Mouse (Mus musculus): ENCODE measurements around the gene Pdzrn4. TPM values are rescaled to one million over a fixed set of nuclear protein-coding genes. Genes with fewer than 3 reads are reported as not detected.
"Not testable (repeated sequence)": the region's sequence is repeated elsewhere in the genome, so short reads cannot be mapped to it uniquely, and the experiment has no call there.

Pdzrn4 gene
- 21.2 and 25.2 TPM in 2 replicates for polyA plus RNA-seq (2014; fragmentation: Nextera tagmentation; extraction: Ambion mirVana)

- peaks cover 29% of the 10 kb centered on the region for H3K27me3 ChIP-seq (ENCODE audit: control insufficient read depth, insufficient read depth, low read length)
- H3K4me1 ChIP-seq (ENCODE audit: control insufficient read depth, insufficient read depth, low read length) = peaks cover 9% of the 10 kb centered on the region
- under 1% methylated on average over 65 of the region's 65 CpGs for WGBS
- H3K36me3 ChIP-seq (ENCODE audit: control insufficient read depth, insufficient read depth, low read length) = no peaks in the 10 kb centered on the region
- DNase-seq = peak; percentile 77
- ATAC-seq (ENCODE audit: low FRiP score, low TSS enrichment) = peak; percentile 63
- peak within 1 kb of the TSS; percentile 61 for H3K9ac ChIP-seq (replicated peaks; ENCODE audit: low read length)
- peak within 1 kb of the TSS; percentile 58 for H3K4me3 ChIP-seq (replicated peaks; ENCODE audit: low read depth, low read length)
- H3K9me3 ChIP-seq (ENCODE audit: control insufficient read depth, low read length) = no peaks in the 10 kb centered on the region
- peak within 1 kb of the TSS; percentile 98 for H3K4me2 ChIP-seq (ENCODE audit: low read length)
- no peak within 1 kb of the TSS for H3K27ac ChIP-seq (replicated peaks; ENCODE audit: low read depth, low read length)
Measured at GRCm38 (mm10) chr15:92396770-92397608, at the start of gene Pdzrn4. Gene Pdzrn4, plus strand, starts transcription at chr15:92396881.

- WGBS = 33% methylated on average over 4 of the region's 4 CpGs
- peaks cover 8% of the 10 kb centered on the region; the same call in 1 of the 2 replicates for H3K4me1 ChIP-seq (ENCODE audit: control insufficient read depth, insufficient read depth, low read length)
- H3K27ac ChIP-seq (replicated peaks; ENCODE audit: low read depth, low read length) = no peak overlapping the region
- H3K9me3 ChIP-seq (ENCODE audit: control insufficient read depth, low read length) = no peaks in the 10 kb centered on the region
- no peak overlapping the region for H3K9ac ChIP-seq (replicated peaks; ENCODE audit: low read length)
- no peak for ATAC-seq (ENCODE audit: low FRiP score, low TSS enrichment)
- DNase-seq = peak; percentile 9
- H3K36me3 ChIP-seq (ENCODE audit: control insufficient read depth, insufficient read depth, low read length) = no peaks in the 10 kb centered on the region
- no peak overlapping the region for H3K4me3 ChIP-seq (replicated peaks; ENCODE audit: low read depth, low read length)
- H3K4me2 ChIP-seq (ENCODE audit: low read length) = no peak overlapping the region
- no peaks in the 10 kb centered on the region; the same call in 1 of the 2 replicates for H3K27me3 ChIP-seq (ENCODE audit: control insufficient read depth, insufficient read depth, low read length)
Measured at GRCm38 (mm10) chr15:92347426-92347825, 49.3 kb upstream of the Pdzrn4 start.

GRCm38 (mm10) chr15:92347902-92348301 lies 48.8 kb upstream of the Pdzrn4 start:
- Histone ChIP-seq H3K27me3 (ENCODE audit: control insufficient read depth, insufficient read depth, low read length) (no peaks in the 10 kb centered on the region; the same call in 1 of the 2 replicates), H3K9me3 (ENCODE audit: control insufficient read depth, low read length) (no peaks in the 10 kb centered on the region), H3K4me2 (ENCODE audit: low read length) (no peak overlapping the region), H3K36me3 (ENCODE audit: control insufficient read depth, insufficient read depth, low read length) (no peaks in the 10 kb centered on the region), H3K4me1 (ENCODE audit: control insufficient read depth, insufficient read depth, low read length) (peaks cover 8% of the 10 kb centered on the region; the same call in 1 of the 2 replicates), H3K9ac (replicated peaks; ENCODE audit: low read length) (no peak overlapping the region), H3K4me3 (replicated peaks; ENCODE audit: low read depth, low read length) (no peak overlapping the region), H3K27ac (replicated peaks; ENCODE audit: low read depth, low read length) (no peak overlapping the region)
- peak; percentile 77 for DNase-seq
- 3% methylated on average over 3 of the region's 3 CpGs for WGBS
- peak; percentile 64; the same call in 1 of the 2 replicates for ATAC-seq (ENCODE audit: low FRiP score, low TSS enrichment)

- H3K9me3 ChIP-seq (ENCODE audit: control insufficient read depth, low read length); H3K9ac ChIP-seq (replicated peaks; ENCODE audit: low read length); H3K4me3 ChIP-seq (replicated peaks; ENCODE audit: low read depth, low read length); H3K4me2 ChIP-seq (ENCODE audit: low read length); ATAC-seq (ENCODE audit: low FRiP score, low TSS enrichment); H3K36me3 ChIP-seq (ENCODE audit: control insufficient read depth, insufficient read depth, low read length); DNase-seq; H3K4me1 ChIP-seq (ENCODE audit: control insufficient read depth, insufficient read depth, low read length); H3K27me3 ChIP-seq (ENCODE audit: control insufficient read depth, insufficient read depth, low read length); H3K27ac ChIP-seq (replicated peaks; ENCODE audit: low read depth, low read length): not testable (repeated sequence)
Measured at GRCm38 (mm10) chr15:92348453-92348852, 48.2 kb upstream of the Pdzrn4 start.

GRCm38 (mm10) chr15:92364153-92364552 lies 32.5 kb upstream of the Pdzrn4 start:
- 69% methylated on average over 6 of the region's 6 CpGs for WGBS
- no peak for ATAC-seq (ENCODE audit: low FRiP score, low TSS enrichment)

GRCm38 (mm10) chr15:92364592-92364991 lies 32.1 kb upstream of the Pdzrn4 start:
- no peaks in the 10 kb centered on the region for H3K27me3 ChIP-seq (ENCODE audit: control insufficient read depth, insufficient read depth, low read length)
- no peak overlapping the region for H3K9ac ChIP-seq (replicated peaks; ENCODE audit: low read length)
- H3K36me3 ChIP-seq (ENCODE audit: control insufficient read depth, insufficient read depth, low read length) = no peaks in the 10 kb centered on the region
- H3K4me2 ChIP-seq (ENCODE audit: low read length) = no peak overlapping the region
- DNase-seq (no peak), ATAC-seq (ENCODE audit: low FRiP score, low TSS enrichment) (no peak)
- no peak overlapping the region for H3K4me3 ChIP-seq (replicated peaks; ENCODE audit: low read depth, low read length)
- H3K4me1 ChIP-seq (ENCODE audit: control insufficient read depth, insufficient read depth, low read length) = no peaks in the 10 kb centered on the region
- H3K27ac ChIP-seq (replicated peaks; ENCODE audit: low read depth, low read length) = no peak overlapping the region
- no peaks in the 10 kb centered on the region for H3K9me3 ChIP-seq (ENCODE audit: control insufficient read depth, low read length)

More at GRCm38 (mm10) chr15:92364153-92364552, 32.5 kb upstream of the Pdzrn4 start:
- Histone ChIP-seq H3K27ac (replicated peaks; ENCODE audit: low read depth, low read length) (no peak overlapping the region), H3K36me3 (ENCODE audit: control insufficient read depth, insufficient read depth, low read length) (no peaks in the 10 kb centered on the region), H3K27me3 (ENCODE audit: control insufficient read depth, insufficient read depth, low read length) (no peaks in the 10 kb centered on the region), H3K4me2 (ENCODE audit: low read length) (no peak overlapping the region), H3K4me3 (replicated peaks; ENCODE audit: low read depth, low read length) (no peak overlapping the region), H3K9me3 (ENCODE audit: control insufficient read depth, low read length) (no peaks in the 10 kb centered on the region), H3K9ac (replicated peaks; ENCODE audit: low read length) (no peak overlapping the region), H3K4me1 (ENCODE audit: control insufficient read depth, insufficient read depth, low read length) (no peaks in the 10 kb centered on the region)
- DNase-seq = peak; percentile 70

- Histone ChIP-seq H3K9me3 (ENCODE audit: control insufficient read depth, low read length) (no peaks in the 10 kb centered on the region), H3K36me3 (ENCODE audit: control insufficient read depth, insufficient read depth, low read length) (no peaks in the 10 kb centered on the region), H3K27ac (replicated peaks; ENCODE audit: low read depth, low read length) (no peak overlapping the region), H3K4me1 (ENCODE audit: control insufficient read depth, insufficient read depth, low read length) (peaks cover 9% of the 10 kb centered on the region), H3K4me2 (ENCODE audit: low read length) (no peak overlapping the region), H3K4me3 (replicated peaks; ENCODE audit: low read depth, low read length) (no peak overlapping the region), H3K9ac (replicated peaks; ENCODE audit: low read length) (no peak overlapping the region), H3K27me3 (ENCODE audit: control insufficient read depth, insufficient read depth, low read length) (peaks cover 29% of the 10 kb centered on the region)
- no peak for DNase-seq
- no peak for ATAC-seq (ENCODE audit: low FRiP score, low TSS enrichment)
- WGBS = 90% methylated on average over 5 of the region's 5 CpGs
Measured at GRCm38 (mm10) chr15:92394811-92395210, 1.9 kb upstream of the Pdzrn4 start.

- peaks cover 29% of the 10 kb centered on the region for H3K27me3 ChIP-seq (ENCODE audit: control insufficient read depth, insufficient read depth, low read length)
- H3K4me1 ChIP-seq (ENCODE audit: control insufficient read depth, insufficient read depth, low read length) = peaks cover 9% of the 10 kb centered on the region
- no peak for ATAC-seq (ENCODE audit: low FRiP score, low TSS enrichment)
- no peaks in the 10 kb centered on the region for H3K9me3 ChIP-seq (ENCODE audit: control insufficient read depth, low read length)
- no peak overlapping the region for H3K4me3 ChIP-seq (replicated peaks; ENCODE audit: low read depth, low read length)
- H3K36me3 ChIP-seq (ENCODE audit: control insufficient read depth, insufficient read depth, low read length) = no peaks in the 10 kb centered on the region
- 46% methylated on average over 2 of the region's 2 CpGs for WGBS
- H3K4me2 ChIP-seq (ENCODE audit: low read length) = no peak overlapping the region
- DNase-seq = no peak
- no peak overlapping the region for H3K9ac ChIP-seq (replicated peaks; ENCODE audit: low read length)
- no peak overlapping the region for H3K27ac ChIP-seq (replicated peaks; ENCODE audit: low read depth, low read length)
Measured at GRCm38 (mm10) chr15:92398747-92399146, 2.1 kb downstream of the Pdzrn4 start.

- Histone ChIP-seq H3K27ac (replicated peaks; ENCODE audit: low read depth, low read length) (no peak overlapping the region), H3K36me3 (ENCODE audit: control insufficient read depth, insufficient read depth, low read length) (no peaks in the 10 kb centered on the region), H3K9me3 (ENCODE audit: control insufficient read depth, low read length) (no peaks in the 10 kb centered on the region), H3K27me3 (ENCODE audit: control insufficient read depth, insufficient read depth, low read length) (peaks cover 29% of the 10 kb centered on the region), H3K9ac (replicated peaks; ENCODE audit: low read length) (no peak overlapping the region), H3K4me1 (ENCODE audit: control insufficient read depth, insufficient read depth, low read length) (peaks cover 9% of the 10 kb centered on the region), H3K4me2 (ENCODE audit: low read length) (no peak overlapping the region), H3K4me3 (replicated peaks; ENCODE audit: low read depth, low read length) (no peak overlapping the region)
- 91% methylated on average over 5 of the region's 5 CpGs for WGBS
- ATAC-seq (ENCODE audit: low FRiP score, low TSS enrichment) (no peak), DNase-seq (no peak)
Measured at GRCm38 (mm10) chr15:92399278-92399677, 2.6 kb downstream of the Pdzrn4 start.
